9 mouse cellular contexts compared by ENCODE assay signal in genomic region chr10:9673276-9673675, GRCm38 (mm10). TPM values are rescaled to one million over a fixed set of nuclear protein-coding genes. Genes with fewer than 3 reads are reported as not detected.
DNase-seq lines count a peak whose midpoint lies in the region; ATAC-seq and TF ChIP-seq lines count a peak whose summit lies in the region.
"Had no signal": no experiment of that assay in that cellular context is flagged by ENCODE, and none has a peak within 500 bp of the region (broad histone marks: within the 10 kb centered on the region; RNA-seq: fewer than 3 reads in every experiment).

No protein-coding gene starts in this region.

- no peak for ATAC-seq in hindbrain, embryonic 15.5 days (ENCODE audit: low FRiP score, low read depth)
- ATAC-seq in neural tube, embryonic 15.5 days (ENCODE audit: low FRiP score): no peak

- TF ChIP-seq CTCF in cerebellum, adult 2 months (IDR thresholded peaks at IDR 0.05; ENCODE audit: borderline replicate concordance, insufficient read depth, low read depth, low read length): no peak
- TF ChIP-seq CTCF in lung, adult 2 months (IDR thresholded peaks at IDR 0.05; ENCODE audit: insufficient read depth, low read length): no peak

- H3K27ac ChIP-seq in cerebellum, adult 2 months (ENCODE audit: insufficient read depth, low read length): no peak overlapping the region
- H3K27ac ChIP-seq in hindbrain, embryonic 15.5 days (replicated peaks): no peak overlapping the region
- H3K27ac ChIP-seq in neural tube, embryonic 15.5 days (replicated peaks): no peak overlapping the region

- no peak overlapping the region for H3K4me3 ChIP-seq in cerebellum, adult 2 months (replicated peaks; ENCODE audit: insufficient read depth, low read depth, low read length)
- H3K4me3 ChIP-seq in lung, adult 2 months (replicated peaks; ENCODE audit: extremely low read depth, low read depth, low read length): peak overlapping the region; percentile 46
- peak overlapping the region; percentile 76 for H3K4me3 ChIP-seq in hindbrain, embryonic 15.5 days
- H3K4me3 ChIP-seq in neural tube, embryonic 15.5 days (replicated peaks): peak overlapping the region; percentile 71

- peak overlapping the region; percentile 78 for H3K4me2 ChIP-seq in hindbrain, embryonic 15.5 days
- peak overlapping the region; percentile 90 for H3K4me2 ChIP-seq in neural tube, embryonic 15.5 days

- H3K9me3 ChIP-seq in hindbrain, embryonic 15.5 days: no peaks in the 10 kb centered on the region
- H3K9me3 ChIP-seq in neural tube, embryonic 15.5 days (replicated peaks): no peaks in the 10 kb centered on the region

- no peaks in the 10 kb centered on the region for H3K36me3 ChIP-seq in hindbrain, embryonic 15.5 days
- no peaks in the 10 kb centered on the region for H3K36me3 ChIP-seq in neural tube, embryonic 15.5 days

- peak; percentile 33 to 48 for DNase-seq in cerebellum, postnatal 14 days
- no peak for DNase-seq in cerebellum, adult 2 months
- DNase-seq in lung, adult 2 months: no peak
- no peak for DNase-seq in lung, postnatal 14 days
- no peak for DNase-seq in adrenal gland, adult (ENCODE audit: inconsistent age in 2 of 2, low spot score in 1 of 2)
- no peak for DNase-seq in thymus, adult 18-20 months
- DNase-seq: thymus, postnatal 25 days had no signal

- no peaks in the 10 kb centered on the region for H3K4me1 ChIP-seq in cerebellum, adult 2 months (ENCODE audit: control insufficient read depth, insufficient read depth, low read length)
- 0 out of 2 replicates have a peak, but pooled peaks cover 2% of the 10 kb centered on the region for H3K4me1 ChIP-seq in lung, adult 2 months (ENCODE audit: control insufficient read depth, insufficient read depth, low read length)
- peaks cover 33% of the 10 kb centered on the region for H3K4me1 ChIP-seq in hindbrain, embryonic 15.5 days (replicated peaks)
- H3K4me1 ChIP-seq in neural tube, embryonic 15.5 days: peaks cover 30% of the 10 kb centered on the region

- H3K9ac ChIP-seq in hindbrain, embryonic 15.5 days: peak overlapping the region; percentile 18; the same call in 1 of the 2 replicates
- peak overlapping the region; percentile 28; the same call in 1 of the 2 replicates for H3K9ac ChIP-seq in neural tube, embryonic 15.5 days (replicated peaks)

- peaks cover 2% of the 10 kb centered on the region; the same call in 1 of the 2 replicates for H3K27me3 ChIP-seq in cerebellum, adult 2 months (ENCODE audit: control insufficient read depth, insufficient read depth, low read length)
- H3K27me3 ChIP-seq in hindbrain, embryonic 15.5 days: no peaks in the 10 kb centered on the region
- H3K27me3 ChIP-seq in neural tube, embryonic 15.5 days (replicated peaks): peaks cover 4% of the 10 kb centered on the region; the same call in 1 of the 2 replicates

- TF ChIP-seq POLR2A in cerebellum, adult 2 months (IDR thresholded peaks at IDR 0.05; ENCODE audit: borderline replicate concordance, insufficient read depth, low read length): no peak
- no peak for TF ChIP-seq POLR2A in lung, adult 2 months (IDR thresholded peaks at IDR 0.05; ENCODE audit: borderline replicate concordance, extremely low read depth, low read depth, low read length)

RNA-seq across cellular contexts. Expression of gene Samd5, which starts 1.7 kb away (rescaled TPM):
- 3.2 and 3.8 TPM in 2 replicates for polyA plus RNA-seq in cerebellum, adult 2 months (2012; rRNA removed)
- polyA plus RNA-seq in lung, adult 2 months (2012; rRNA removed): 3.2 and 3.4 TPM in 2 replicates
- 4.3 and 4.9 TPM in 2 replicates for polyA plus RNA-seq in hindbrain, embryonic 15.5 days (2015; fragmentation: Nextera tagmentation; extraction: Ambion mirVana)
- 4.9 and 6.7 TPM in 2 replicates for polyA plus RNA-seq in neural tube, embryonic 15.5 days (2015; fragmentation: Nextera tagmentation; extraction: Ambion mirVana)

Comparison
In these comparisons a context has a peak if more than half of its experiments do, and no peak if none do; other contexts are left out.
1. DNase-seq: peak in cerebellum, postnatal 14 days (2 of 2); none in cerebellum, adult 2 months (0 of 2), lung, adult 2 months (single experiment), lung, postnatal 14 days (single experiment), adrenal gland, adult (0 of 2) and thymus, adult 18-20 months (0 of 2).